Mouse (Mus musculus) midbrain, embryonic 12.5 days (tissue): ENCODE measurements around the gene Orai3. TPM values are rescaled to one million over a fixed set of nuclear protein-coding genes. Genes with fewer than 3 reads are reported as not detected.
A peak's percentile ranks its signal among the peaks of the same experiment; 100 is the strongest.

Source experiments
- ATAC-seq: fragments of 200-750 bp; cut with Nextera tagmentation; 2 replicates; pipeline ENCODE4 v1.8.0; 2017; ENCODE audit warnings: low read depth, moderate TSS enrichment, moderate library complexity; ENCODE audit not compliant: low FRiP score
- H3K27ac ChIP-seq: fragments of 300-500 bp; sonication (generic); replicated peaks from 2 replicates; pipeline ENCODE4 v1.5.1; 2016; ENCODE audit warnings: mild to moderate bottlenecking
- H3K27me3 ChIP-seq: fragments of 300-500 bp; sonication (generic); 2 replicates; pipeline ENCODE4 v1.6.1; 2016; ENCODE audit warnings: mild to moderate bottlenecking
- H3K36me3 ChIP-seq: fragments of 300-500 bp; sonication (generic); 2 replicates; pipeline ENCODE4 v1.6.1; 2016
- H3K4me1 ChIP-seq: fragments of 300-500 bp; sonication (generic); 2 replicates; pipeline ENCODE4 v1.6.1; 2016
- H3K4me2 ChIP-seq: fragments of 300-500 bp; sonication (generic); replicated peaks from 2 replicates; pipeline ENCODE4 v1.6.1; 2016; ENCODE audit warnings: mild to moderate bottlenecking, moderate library complexity
- H3K4me3 ChIP-seq: fragments of 300-500 bp; sonication (generic); 2 replicates; pipeline ENCODE4 v1.5.1; 2016; ENCODE audit warnings: mild to moderate bottlenecking
- H3K9ac ChIP-seq: fragments of 300-500 bp; sonication (generic); replicated peaks from 2 replicates; pipeline ENCODE4 v1.6.1; 2016; ENCODE audit warnings: mild to moderate bottlenecking, moderate library complexity
- H3K9me3 ChIP-seq: fragments of 300-500 bp; sonication (generic); 2 replicates; pipeline ENCODE4 v1.6.1; 2016; ENCODE audit warnings: mild to moderate bottlenecking
- WGBS: fragments of 180-500 bp; shearing (Covaris S2); methylation state at CpG from one replicate; pipeline ENCODE4 v1.1.7; 2016; 5-methylcytosine and 5-hydroxymethylcytosine counted together
- polyA plus RNA-seq: library from polyadenylated mRNA; unstranded; fragments of >200 nt; fragmentation: Nextera tagmentation; extraction: Ambion mirVana; gene quantifications from 2 replicates; pipeline ENCODE4 v1.2.1, GENCODE M21; 2016

The Orai3 gene
- polyA plus RNA-seq, 1 experiment from 2014 or later = 8.1 TPM

- no peaks in the 10 kb centered on the region for H3K9me3 ChIP-seq
- H3K9ac ChIP-seq = peak overlapping the region; percentile 95
- H3K4me1 ChIP-seq = peaks cover 14% of the 10 kb centered on the region
- peak overlapping the region; percentile 99 for H3K4me3 ChIP-seq
- ATAC-seq = peak; percentile 93
- peak overlapping the region; percentile 80 for H3K4me2 ChIP-seq
- peaks cover 36% of the 10 kb centered on the region for H3K36me3 ChIP-seq
- no peaks in the 10 kb centered on the region for H3K27me3 ChIP-seq
- 2% methylated on average over 53 of the region's 70 CpGs for WGBS
- H3K27ac ChIP-seq = peak overlapping the region; percentile 97
These were observed 7.4 kb downstream of the Orai3 start for GRCm38 (mm10) chr7:127776878-127777473.

DNA sequence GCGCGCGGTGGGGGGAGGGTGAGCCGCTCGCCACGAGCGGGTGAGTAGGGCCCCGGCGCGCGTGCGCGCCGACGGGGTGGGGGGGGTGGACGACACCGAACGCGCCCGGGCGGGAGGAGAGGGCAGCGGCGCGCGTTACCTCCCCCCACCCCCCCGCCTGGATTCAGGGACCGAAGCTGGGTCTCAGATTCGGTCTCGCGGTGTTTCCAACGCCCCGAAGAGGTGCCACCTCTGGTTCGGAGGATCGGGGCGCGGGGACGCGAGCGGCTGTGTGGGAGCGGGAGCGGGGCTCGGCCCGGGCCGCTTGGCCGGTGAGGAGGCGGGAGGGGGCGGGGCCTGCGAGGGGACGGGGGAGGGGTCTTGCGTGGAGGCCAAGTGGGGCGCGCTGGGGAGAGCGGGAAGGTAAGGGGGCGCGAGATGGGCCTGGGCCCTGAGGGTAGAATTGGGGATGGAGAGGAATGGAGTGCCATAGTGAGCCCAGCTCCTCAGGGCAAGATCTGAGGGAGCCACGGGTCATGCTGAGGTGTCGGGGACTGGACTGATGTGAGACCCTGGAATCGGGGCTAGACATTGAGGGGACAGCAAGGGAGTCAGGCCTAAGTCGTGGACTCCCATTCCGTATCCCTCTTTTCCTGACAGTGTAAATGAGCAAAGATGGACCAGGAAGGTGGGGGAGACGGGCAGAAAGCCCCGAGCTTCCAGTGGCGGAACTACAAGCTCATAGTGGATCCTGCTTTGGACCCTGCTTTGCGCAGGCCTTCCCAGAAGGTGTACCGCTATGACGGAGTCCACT is 8.1 kb downstream of the Orai3 start:
- Histone ChIP-seq H3K9ac (peak overlapping the region; percentile 95), H3K36me3 (peaks cover 43% of the 10 kb centered on the region), H3K4me2 (peak overlapping the region; percentile 80), H3K9me3 (no peaks in the 10 kb centered on the region), H3K27me3 (no peaks in the 10 kb centered on the region), H3K4me3 (peak overlapping the region; percentile 99), H3K4me1 (peaks cover 14% of the 10 kb centered on the region), H3K27ac (peak overlapping the region; percentile 97)
- peak; percentile 53 for ATAC-seq
- 3% methylated on average over 57 of the region's 66 CpGs for WGBS

- Histone ChIP-seq H3K9ac (peak overlapping the region; percentile 95), H3K27ac (0 out of 2 replicates have a peak overlapping the region, but pooled peaks have one; percentile 97), H3K9me3 (no peaks in the 10 kb centered on the region), H3K4me3 (peak overlapping the region; percentile 99), H3K4me2 (peak overlapping the region; percentile 80), H3K27me3 (no peaks in the 10 kb centered on the region), H3K4me1 (peaks cover 14% of the 10 kb centered on the region), H3K36me3 (peaks cover 49% of the 10 kb centered on the region)
- ATAC-seq = no peak
- 83% methylated on average over 4 of the region's 4 CpGs for WGBS
These were observed 8.7 kb downstream of the Orai3 start for GRCm38 (mm10) chr7:127778350-127778749.

- ATAC-seq = no peak
- no peak within 1 kb of the TSS for H3K9ac ChIP-seq
- H3K9me3 ChIP-seq = no peaks in the 10 kb centered on the region
- H3K27ac ChIP-seq = no peak within 1 kb of the TSS
- no peak within 1 kb of the TSS for H3K4me2 ChIP-seq
- H3K27me3 ChIP-seq = no peaks in the 10 kb centered on the region
- WGBS = 91% methylated on average over 6 of the region's 7 CpGs
- no peak within 1 kb of the TSS for H3K4me3 ChIP-seq
- peaks cover 97% of the 10 kb centered on the region for H3K36me3 ChIP-seq
- H3K4me1 ChIP-seq = no peaks in the 10 kb centered on the region
These were observed 15.7 kb downstream of the Orai3 start, which contains the start of gene Gm49388 for GRCm38 (mm10) chr7:127785308-127785707. Gm49388 (plus strand) TSS chr7:127785608.

- no peaks in the 10 kb centered on the region for H3K27me3 ChIP-seq
- H3K4me1 ChIP-seq = 0 out of 2 replicates have a peak, but pooled peaks cover 5% of the 10 kb centered on the region
- H3K4me2 ChIP-seq = no peak overlapping the region
- H3K36me3 ChIP-seq = peaks cover 78% of the 10 kb centered on the region
- H3K9me3 ChIP-seq = no peaks in the 10 kb centered on the region
- ATAC-seq = no peak
- H3K4me3 ChIP-seq = no peak overlapping the region
- no peak overlapping the region for H3K27ac ChIP-seq
- 95% methylated on average over 23 of the region's 23 CpGs for WGBS
- H3K9ac ChIP-seq = no peak overlapping the region
These were observed 27.6 kb downstream of the Orai3 start for GRCm38 (mm10) chr7:127797076-127797845.

- Histone ChIP-seq H3K27ac (no peak overlapping the region), H3K4me3 (no peak overlapping the region), H3K4me1 (0 out of 2 replicates have a peak, but pooled peaks cover 5% of the 10 kb centered on the region), H3K36me3 (peaks cover 69% of the 10 kb centered on the region), H3K9me3 (no peaks in the 10 kb centered on the region), H3K27me3 (no peaks in the 10 kb centered on the region), H3K4me2 (no peak overlapping the region), H3K9ac (no peak overlapping the region)
- no peak for ATAC-seq
- WGBS = 89% methylated on average over 4 of the region's 4 CpGs
These were observed 29.0 kb downstream of the Orai3 start for GRCm38 (mm10) chr7:127798591-127798990.

DNA sequence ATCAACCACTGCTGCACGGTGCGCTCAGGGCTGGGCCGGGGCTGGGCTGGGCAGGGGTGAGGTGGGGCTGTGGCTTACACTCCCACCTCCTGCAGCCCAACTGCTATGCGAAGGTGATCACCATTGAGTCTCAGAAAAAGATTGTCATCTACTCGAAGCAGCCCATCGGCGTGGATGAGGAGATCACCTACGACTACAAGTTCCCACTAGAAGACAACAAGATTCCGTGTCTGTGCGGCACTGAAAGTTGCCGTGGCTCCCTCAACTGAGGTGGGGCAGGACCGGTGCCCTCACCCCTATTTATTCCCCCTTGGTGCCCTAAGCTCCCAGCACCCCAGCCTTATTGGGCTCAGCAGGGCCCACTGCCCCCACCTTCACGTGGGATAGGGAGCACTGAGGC is 29.6 kb downstream of the Orai3 start:
- H3K4me1 ChIP-seq = 0 out of 2 replicates have a peak, but pooled peaks cover 5% of the 10 kb centered on the region
- H3K9me3 ChIP-seq = no peaks in the 10 kb centered on the region
- H3K4me2 ChIP-seq = no peak overlapping the region
- no peak overlapping the region for H3K9ac ChIP-seq
- H3K36me3 ChIP-seq = peaks cover 64% of the 10 kb centered on the region
- H3K4me3 ChIP-seq = no peak overlapping the region
- no peaks in the 10 kb centered on the region for H3K27me3 ChIP-seq
- no peak overlapping the region for H3K27ac ChIP-seq
- WGBS = 90% methylated on average over 13 of the region's 13 CpGs
- ATAC-seq = no peak

- Histone ChIP-seq H3K4me3 (no peak overlapping the region), H3K4me2 (no peak overlapping the region), H3K27ac (no peak overlapping the region), H3K9ac (no peak overlapping the region), H3K27me3 (no peaks in the 10 kb centered on the region), H3K9me3 (no peaks in the 10 kb centered on the region), H3K4me1 (0 out of 2 replicates have a peak, but pooled peaks cover 5% of the 10 kb centered on the region), H3K36me3 (peaks cover 60% of the 10 kb centered on the region)
- ATAC-seq = 0 out of 2 replicates have a peak, but pooled peaks have one; percentile 48
- WGBS = 95% methylated on average over 1 of the region's 1 CpGs
These were observed 30.1 kb downstream of the Orai3 start for GRCm38 (mm10) chr7:127799738-127800137.

DNA sequence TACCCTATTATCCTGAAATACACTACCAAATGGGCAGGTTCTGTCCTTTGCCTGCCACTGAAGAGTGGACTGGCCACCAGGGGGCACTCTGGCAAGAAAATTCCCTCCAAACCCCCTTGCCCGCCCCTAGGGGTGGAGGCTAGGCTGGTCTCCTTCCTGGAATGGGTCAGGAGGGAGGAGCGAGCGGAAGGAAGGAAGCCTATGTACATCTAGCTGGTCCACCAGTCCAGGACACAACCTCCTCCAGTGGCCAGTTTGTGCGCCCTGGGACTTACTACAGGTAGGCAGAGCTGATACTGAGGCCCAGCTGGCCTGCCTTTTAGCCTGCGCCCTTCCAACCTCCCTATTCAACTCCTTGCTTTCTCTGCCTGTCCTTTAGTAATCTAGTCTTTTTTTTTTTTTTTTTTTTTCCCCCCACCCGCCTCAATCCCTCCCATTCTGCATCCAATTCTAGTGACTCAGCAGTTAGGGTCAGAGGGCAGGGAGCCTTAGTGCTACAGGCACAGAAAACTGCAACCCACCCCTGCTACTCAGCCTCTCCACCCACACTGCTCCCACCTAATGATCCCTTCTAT is 30.9 kb downstream of the Orai3 start, which contains the start of gene Hsd3b7:
Gene Hsd3b7, plus strand, starts transcription at position 170 of the 575 bp plus-strand sequence.
- peak; percentile 82 for ATAC-seq
- H3K4me2 ChIP-seq = 0 out of 2 replicates have a peak within 1 kb of the TSS, but pooled peaks have one; percentile 5
- WGBS = 25% methylated on average over 6 of the region's 6 CpGs
- H3K4me1 ChIP-seq = 0 out of 2 replicates have a peak, but pooled peaks cover 5% of the 10 kb centered on the region
- 0 out of 2 replicates have a peak within 1 kb of the TSS, but pooled peaks have one; percentile 1 for H3K27ac ChIP-seq
- peaks cover 56% of the 10 kb centered on the region for H3K36me3 ChIP-seq
- no peak within 1 kb of the TSS for H3K4me3 ChIP-seq
- H3K9me3 ChIP-seq = no peaks in the 10 kb centered on the region
- H3K9ac ChIP-seq = 0 out of 2 replicates have a peak within 1 kb of the TSS, but pooled peaks have one; percentile 20
- H3K27me3 ChIP-seq = no peaks in the 10 kb centered on the region

DNA sequence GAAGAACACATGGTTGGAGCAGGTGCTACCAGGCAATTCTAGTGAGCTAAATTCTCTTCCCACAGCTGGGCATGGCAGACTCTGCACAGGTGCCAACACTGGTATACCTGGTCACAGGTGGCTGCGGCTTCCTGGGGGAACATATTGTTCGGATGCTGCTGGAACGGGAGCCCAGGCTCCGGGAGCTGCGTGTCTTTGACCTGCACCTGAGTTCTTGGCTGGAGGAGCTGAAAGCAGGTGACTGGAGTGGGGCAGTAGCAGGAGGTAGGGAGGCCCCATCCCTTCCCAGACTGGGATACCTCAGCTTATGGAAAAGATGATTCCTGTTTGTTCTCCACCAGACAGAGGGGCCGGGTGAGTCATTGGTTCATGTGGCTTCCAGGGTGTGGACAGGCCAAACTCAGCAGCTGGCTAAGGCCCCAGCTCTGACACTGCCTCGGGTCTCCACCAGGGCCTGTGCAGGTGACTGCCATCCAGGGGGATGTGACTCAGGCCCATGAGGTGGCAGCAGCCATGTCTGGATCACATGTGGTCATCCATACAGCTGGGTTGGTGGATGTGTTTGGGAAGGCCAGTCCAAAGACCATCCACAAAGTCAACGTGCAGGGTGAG is 31.5 kb downstream of the Orai3 start:
- 93% methylated on average over 8 of the region's 8 CpGs for WGBS
- no peaks in the 10 kb centered on the region for H3K9me3 ChIP-seq
- H3K36me3 ChIP-seq = peaks cover 56% of the 10 kb centered on the region
- no peak overlapping the region for H3K9ac ChIP-seq
- H3K4me2 ChIP-seq = no peak overlapping the region
- H3K4me3 ChIP-seq = no peak overlapping the region
- H3K4me1 ChIP-seq = 0 out of 2 replicates have a peak, but pooled peaks cover 5% of the 10 kb centered on the region
- 0 out of 2 replicates have a peak overlapping the region, but pooled peaks have one; percentile 1 for H3K27ac ChIP-seq
- no peaks in the 10 kb centered on the region for H3K27me3 ChIP-seq
- no peak for ATAC-seq

- WGBS = 95% methylated on average over 17 of the region's 17 CpGs
- H3K36me3 ChIP-seq = peaks cover 49% of the 10 kb centered on the region
These were observed 32.7 kb downstream of the Orai3 start for GRCm38 (mm10) chr7:127802313-127802712.

More at GRCm38 (mm10) chr7:127802313-127802712, 32.7 kb downstream of the Orai3 start:
- ATAC-seq = no peak
- no peak overlapping the region for H3K4me3 ChIP-seq
- H3K4me1 ChIP-seq = 0 out of 2 replicates have a peak, but pooled peaks cover 5% of the 10 kb centered on the region
- H3K27me3 ChIP-seq = no peaks in the 10 kb centered on the region
- H3K9ac ChIP-seq = no peak overlapping the region
- no peak overlapping the region for H3K4me2 ChIP-seq
- H3K9me3 ChIP-seq = no peaks in the 10 kb centered on the region
- H3K27ac ChIP-seq = no peak overlapping the region
